Mouse (Mus musculus): ENCODE measurements around the gene Gramd2.

DNA sequence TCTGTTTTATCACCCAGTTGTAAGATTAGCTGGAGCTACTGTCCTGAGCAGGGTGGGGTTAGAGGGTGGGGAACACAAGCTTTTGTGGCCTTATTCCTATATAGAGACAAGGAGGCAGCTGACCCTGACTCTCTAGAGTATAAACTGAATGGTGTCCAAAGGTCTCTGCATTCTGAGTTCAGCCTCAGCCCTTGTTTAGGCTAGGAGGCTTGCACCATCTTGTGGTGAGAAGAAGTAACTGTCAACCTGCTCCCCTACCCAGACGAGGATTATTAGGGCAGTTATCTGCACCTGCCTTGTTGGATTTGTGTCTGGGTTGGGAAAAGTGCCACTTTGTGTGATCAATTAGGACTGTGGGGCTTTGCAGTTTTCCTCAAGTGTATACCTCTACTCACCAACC is 1.6 kb upstream of the Gramd2 start:
- TF ChIP-seq CTCF (IDR thresholded peaks at IDR 0.05; ENCODE audit: low read depth, low read length) (no peak), POLR2A (IDR thresholded peaks at IDR 0.05; ENCODE audit: borderline replicate concordance, low read depth, low read length) (no peak)
